Mouse (Mus musculus): ENCODE measurements around the gene Dnajc14. TPM values are rescaled to one million over a fixed set of nuclear protein-coding genes. Genes with fewer than 3 reads are reported as not detected.

Dnajc14 gene
- polyA plus RNA-seq (2012; rRNA removed): 18.3 and 21.4 TPM in 2 replicates

DNA sequence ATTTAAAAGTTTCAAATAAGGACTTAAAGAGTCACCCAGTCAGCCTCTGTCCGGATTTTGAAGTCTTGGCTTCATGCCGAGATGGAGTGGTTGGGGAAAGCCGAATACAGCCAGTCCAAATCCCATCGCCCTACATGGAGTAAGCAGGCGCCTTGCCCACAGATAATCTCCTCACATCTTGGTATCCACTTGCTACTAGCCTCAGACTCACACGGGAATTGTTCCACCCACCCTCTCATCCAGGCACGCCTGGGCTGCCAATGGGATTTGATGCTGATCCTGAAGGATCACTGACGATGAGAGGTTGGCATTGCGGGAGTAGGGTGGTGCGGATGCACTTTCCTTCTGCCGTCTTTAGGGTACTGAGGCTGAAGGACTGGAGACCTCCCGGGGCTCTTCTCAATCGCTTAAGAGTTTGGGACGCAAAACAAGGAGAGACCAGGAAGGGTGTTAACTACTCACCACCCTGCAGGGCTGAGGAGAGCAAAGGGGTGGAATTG lies at the start of gene Dnajc14:
Dnajc14 (plus strand) TSS at position 292 of the 500 bp plus-strand sequence.
- no peak for DNase-seq (ENCODE audit: low read depth)

DNA sequence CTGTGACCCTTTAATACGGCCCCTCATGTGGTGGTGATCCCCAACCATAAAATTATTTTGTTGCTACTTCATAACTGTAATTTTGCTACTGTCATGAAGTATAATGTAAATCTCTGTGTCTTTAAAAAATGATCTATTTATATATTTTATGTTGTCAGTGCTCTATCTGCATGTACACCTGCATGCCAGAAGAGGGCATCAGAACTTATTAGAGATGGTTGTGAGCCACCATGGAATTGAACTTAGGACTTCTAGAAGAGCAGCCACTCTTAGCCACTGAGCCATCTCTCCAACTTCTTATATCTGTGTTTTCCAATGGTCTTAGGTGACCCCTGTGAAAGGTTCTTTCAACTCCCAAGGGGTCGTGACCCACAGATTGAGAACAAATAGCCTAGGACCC lies 31.0 kb upstream of the Dnajc14 start:
- DNase-seq (ENCODE audit: low read depth): no peak

DNA sequence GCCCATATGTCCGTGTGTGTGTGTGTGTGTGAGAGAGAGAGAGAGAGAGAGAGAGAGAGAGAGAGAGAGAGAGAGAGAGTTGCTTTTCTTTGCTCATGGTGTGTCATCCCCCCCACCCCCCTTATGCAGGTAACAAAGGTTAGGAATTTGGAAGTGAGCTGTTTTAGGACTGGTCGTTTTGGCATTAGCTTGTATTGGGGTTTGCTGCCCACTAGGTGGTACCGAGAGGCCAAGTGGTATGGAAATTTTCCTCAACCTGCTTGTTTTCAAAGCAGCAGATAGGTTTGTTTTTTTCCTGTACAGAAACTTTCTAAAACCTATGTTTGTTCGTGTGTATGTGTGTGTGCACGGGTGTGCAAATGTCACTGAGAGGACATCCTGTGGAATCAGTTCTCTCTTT lies 30.2 kb upstream of the Dnajc14 start:
- no peak for DNase-seq (ENCODE audit: low read depth)

DNA sequence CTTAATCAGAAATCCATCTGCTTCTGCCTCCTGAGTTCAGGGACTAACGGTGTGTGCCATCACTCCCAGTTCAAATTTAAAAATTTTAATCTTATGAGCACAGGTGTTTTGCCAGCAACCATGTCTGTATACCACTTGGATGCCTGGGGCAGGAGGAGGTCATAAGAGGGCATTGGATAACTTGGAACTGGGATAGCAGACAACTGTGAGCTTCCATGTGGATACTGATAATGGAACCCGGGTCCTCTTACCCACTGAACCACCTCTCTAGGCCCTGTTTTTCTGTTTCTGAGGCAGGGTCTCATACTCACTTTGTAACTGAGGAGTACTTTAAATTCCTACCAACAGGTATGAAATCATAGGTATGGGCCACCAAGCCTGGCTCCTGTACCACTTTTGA lies 25.4 kb upstream of the Dnajc14 start:
- DNase-seq (ENCODE audit: low read depth): no peak

DNA sequence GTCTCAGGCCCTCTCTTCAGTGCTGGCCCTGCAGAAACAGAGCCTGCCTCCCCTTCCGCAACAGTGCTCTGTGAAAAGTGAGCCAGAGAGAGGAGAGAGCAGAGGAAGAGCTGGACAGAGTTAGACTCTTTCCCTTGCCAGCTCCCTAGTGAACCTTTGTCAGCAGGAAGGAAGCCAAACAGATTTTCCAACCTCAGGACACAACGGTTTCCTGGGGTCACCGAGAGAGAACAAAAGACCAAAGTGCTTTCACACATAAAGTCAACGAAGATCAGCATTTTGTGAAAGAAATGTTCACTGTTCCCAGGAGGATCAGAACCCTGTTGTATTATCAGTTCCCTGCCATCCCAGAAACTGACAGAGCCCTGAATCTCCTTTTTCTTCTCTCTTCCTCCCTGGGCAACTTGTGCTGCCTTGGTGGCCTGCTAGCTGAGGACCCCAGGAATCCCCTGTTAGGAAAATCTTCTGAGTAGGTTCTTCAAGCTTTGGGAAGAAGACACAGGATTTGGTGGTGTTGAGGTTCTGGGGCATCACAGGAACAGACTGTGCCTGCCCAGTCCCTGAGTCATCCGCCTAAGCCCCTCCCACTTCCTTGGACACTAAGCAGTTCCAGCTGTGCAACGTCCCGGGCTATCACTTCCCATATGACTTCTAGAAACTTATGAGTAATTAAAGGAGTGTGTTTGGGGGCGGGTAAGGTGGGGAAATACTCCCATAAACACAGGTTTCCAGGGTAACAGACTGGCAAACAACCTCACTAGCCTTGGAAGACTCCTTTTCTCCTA lies 24.7 kb upstream of the Dnajc14 start:
- DNase-seq (ENCODE audit: low read depth): no peak

DNA sequence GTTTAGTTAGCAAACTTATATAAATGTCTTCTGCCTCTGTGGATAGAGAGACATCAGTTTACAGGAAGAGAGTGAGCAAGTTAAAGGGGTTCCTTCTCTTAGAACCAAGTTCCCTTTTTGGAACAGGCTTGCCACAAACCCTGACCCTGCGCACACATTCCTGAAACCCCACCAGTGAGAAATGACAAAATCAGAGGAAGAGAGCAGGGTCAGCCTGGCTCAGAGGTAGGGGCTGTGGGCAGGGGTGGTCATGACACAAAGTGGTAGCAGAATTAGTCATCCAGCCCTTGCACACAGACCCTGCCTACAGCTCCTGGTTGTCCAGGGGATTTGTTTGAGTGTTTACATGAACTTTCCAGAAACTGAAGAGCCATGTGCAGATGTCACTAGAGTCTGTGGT lies 23.7 kb upstream of the Dnajc14 start:
- DNase-seq (ENCODE audit: low read depth): no peak

DNA sequence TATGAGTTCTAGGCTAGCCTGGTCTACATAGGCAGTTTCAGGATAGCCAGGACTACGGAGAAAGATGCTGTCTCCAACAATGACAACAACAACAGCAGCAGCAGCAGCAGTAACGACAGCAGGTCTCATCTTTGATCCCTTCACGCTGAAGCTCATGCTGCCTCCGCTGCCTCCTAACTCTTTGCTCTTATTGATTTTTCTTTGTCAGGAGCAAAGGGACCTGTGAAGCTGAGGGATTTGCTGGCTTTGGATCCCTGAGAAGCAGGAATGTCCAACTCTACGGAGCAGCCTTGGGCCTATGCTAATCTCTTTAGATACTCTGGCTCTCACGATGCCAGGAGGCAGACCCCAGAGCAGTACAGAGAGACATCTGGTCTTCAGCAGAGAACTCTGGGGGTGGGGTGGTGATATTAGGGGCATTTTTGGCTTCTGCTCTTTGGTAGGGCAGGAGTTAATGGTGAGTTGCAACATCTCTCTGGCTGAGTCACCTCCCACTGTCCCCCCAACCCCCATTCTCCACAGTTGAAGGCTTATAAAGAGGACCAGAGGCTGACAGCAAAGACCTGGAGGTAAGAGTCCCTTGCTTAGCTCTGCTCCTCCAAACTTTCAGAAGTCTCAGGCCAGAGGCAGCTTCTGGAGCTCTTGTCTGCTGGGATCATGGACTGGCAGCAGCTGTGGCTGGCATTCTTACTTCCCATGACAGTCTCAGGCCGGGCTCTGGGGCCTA lies 13.3 kb upstream of the Dnajc14 start, which contains the start of gene Mmp19:
Mmp19 (plus strand) TSS at position 513 of the 727 bp plus-strand sequence.
- DNase-seq (ENCODE audit: low read depth): no peak

DNA sequence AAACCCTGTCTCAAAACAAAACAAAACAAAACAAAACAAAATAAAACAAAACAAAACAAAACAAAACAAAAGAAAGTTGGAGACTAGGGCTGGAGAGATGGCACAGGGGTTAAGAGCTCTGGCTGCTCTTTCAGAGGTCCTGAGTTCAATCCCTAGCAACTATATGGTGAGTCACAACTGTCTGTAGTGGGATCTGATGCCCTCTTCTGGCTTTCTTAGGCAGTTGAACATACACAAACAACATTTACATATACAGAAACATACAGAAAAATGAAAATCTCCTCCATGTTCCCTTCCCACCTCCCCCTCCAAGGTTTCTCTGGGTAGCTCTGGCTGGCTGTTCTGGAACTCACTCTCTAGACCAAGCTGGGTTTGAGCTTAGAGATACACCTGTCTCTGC lies 11.8 kb upstream of the Dnajc14 start:
- DNase-seq (ENCODE audit: low read depth): no peak

DNA sequence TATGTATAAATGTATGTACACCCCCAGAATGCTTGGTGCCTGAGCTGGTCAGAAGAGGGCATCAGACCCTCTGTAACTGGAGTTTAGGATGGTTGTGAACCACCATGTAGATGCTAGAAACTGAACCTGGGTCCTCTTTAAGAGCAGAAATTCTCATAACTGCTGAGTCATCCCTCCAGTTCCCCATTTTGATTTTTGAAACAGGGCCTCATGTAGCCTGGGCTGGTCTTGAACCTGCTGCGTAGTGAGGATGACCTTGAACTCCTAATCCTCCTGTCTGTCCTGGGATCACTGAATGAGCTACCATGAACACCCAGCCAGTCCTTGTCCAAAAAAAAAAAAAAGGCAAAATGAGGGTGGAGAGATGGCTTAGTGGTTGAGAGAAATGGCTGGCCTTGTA lies 10.6 kb upstream of the Dnajc14 start:
- no peak for DNase-seq (ENCODE audit: low read depth)

DNA sequence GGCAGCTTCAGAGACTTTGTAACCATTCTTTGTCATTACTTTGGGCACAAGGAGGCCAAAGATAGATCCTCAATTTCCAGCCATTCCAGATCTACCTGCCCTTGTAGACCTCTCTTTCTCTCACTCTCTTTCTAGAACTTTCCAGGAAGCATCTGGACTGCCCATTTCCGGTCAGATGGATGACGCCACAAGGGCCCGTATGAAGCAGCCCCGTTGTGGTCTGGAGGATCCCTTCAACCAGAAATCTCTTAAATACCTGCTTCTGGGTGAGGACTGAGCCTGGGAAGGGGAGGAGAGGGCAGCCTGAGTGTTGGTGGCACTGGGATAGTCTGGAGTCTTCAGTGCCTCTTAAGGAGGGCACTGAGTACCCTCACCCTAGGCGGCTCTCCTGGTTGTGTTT lies 9.5 kb upstream of the Dnajc14 start:
- no peak for DNase-seq (ENCODE audit: low read depth)

DNA sequence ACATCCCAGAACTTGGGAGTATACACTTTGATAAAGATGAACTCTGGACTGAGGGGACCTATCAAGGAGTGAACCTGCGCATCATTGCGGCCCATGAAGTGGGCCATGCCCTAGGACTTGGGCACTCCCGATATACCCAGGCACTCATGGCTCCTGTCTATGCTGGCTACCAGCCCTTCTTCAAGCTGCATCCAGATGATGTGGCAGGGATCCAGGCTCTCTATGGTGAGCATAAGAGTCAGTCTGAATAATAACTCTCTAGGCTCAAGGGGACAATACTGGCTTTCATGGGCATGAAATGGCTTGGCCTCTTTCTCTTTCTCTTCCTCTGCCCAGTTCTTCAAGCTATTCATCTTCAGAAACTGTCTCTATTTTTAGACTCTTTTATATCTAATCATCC lies 8.3 kb upstream of the Dnajc14 start:
- DNase-seq (ENCODE audit: low read depth): no peak

DNA sequence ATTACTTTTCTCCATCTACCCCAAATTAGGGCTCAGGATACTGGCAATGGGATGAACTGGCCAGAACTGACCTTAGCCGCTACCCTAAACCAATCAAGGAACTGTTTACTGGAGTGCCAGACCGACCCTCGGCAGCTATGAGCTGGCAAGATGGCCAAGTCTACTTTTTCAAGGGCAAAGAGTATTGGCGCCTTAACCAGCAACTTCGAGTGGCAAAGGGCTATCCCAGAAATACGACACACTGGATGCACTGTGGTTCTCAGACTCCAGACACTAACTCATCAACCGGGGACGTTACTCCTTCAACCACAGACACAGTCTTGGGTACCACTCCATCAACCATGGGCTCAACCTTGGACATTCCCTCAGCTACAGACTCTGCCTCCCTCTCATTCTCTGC lies 5.2 kb upstream of the Dnajc14 start:
- no peak for DNase-seq (ENCODE audit: low read depth)

DNA sequence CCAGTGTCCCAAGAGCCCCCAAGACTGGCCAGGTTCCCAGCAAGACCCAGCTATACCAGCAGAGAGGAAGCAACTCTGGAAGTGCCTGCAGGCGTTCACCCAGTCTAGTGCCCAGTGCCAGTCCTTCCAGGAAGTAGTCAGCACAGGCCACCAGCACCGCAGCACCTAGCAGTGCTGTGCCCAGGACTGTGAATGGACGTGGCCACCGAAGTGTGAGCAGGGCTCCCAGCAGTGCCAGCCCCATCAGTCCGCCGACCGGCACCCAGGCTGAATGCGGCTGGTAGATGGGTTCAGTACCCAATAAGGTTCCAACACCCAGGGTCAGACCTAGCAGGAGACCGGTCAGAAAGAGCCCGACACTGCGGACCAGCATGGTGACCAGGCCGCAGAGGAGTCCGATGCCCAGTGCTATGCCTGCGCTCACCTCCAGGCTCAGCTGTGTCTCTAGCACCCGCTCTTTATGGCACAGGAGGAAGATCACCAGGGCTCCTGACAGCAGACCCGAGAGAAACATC lies 1.8 kb upstream of the Dnajc14 start:
- no peak for DNase-seq (ENCODE audit: low read depth)

DNA sequence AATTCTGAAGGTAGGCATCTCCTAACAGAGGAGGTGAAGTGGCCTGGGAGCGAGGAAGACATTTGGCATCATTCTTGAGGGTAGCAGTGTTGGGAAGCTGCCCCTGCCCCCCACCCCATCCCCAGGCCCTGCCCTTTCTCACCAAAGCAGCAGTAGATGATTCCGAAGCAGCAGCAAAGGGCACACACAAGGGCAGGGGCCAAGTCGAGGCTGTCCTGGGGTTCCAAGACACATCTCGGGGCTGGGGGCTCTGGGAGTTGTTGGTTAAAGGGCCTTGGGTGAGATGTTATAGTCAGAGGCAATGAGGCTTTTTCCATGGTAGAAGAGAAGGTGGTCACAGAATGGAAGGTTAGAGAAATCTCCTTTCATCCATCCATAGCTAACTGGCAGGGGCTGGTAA lies 906 bp upstream of the Dnajc14 start:
- DNase-seq (ENCODE audit: low read depth): no peak

DNA sequence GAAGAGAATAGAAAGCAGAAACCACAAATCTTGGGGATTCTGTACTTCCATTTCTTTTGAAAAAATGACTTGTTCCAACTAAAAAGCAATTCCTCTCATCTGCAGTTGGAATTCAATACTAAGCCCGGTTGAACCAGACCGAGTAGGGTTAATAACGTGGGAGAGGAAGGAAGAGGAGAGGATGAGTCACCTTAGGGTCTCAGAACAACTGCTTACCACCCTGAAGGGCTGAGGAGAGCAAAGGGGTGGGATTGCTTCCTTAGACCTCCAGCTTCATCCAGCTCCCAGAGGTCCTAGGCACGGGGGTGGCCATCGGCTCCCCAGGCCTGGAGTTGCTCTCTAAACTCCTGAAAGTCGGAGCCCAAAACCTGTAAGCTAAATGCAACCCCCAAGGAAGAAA lies 501 bp upstream of the Dnajc14 start:
- no peak for DNase-seq (ENCODE audit: low read depth)

DNA sequence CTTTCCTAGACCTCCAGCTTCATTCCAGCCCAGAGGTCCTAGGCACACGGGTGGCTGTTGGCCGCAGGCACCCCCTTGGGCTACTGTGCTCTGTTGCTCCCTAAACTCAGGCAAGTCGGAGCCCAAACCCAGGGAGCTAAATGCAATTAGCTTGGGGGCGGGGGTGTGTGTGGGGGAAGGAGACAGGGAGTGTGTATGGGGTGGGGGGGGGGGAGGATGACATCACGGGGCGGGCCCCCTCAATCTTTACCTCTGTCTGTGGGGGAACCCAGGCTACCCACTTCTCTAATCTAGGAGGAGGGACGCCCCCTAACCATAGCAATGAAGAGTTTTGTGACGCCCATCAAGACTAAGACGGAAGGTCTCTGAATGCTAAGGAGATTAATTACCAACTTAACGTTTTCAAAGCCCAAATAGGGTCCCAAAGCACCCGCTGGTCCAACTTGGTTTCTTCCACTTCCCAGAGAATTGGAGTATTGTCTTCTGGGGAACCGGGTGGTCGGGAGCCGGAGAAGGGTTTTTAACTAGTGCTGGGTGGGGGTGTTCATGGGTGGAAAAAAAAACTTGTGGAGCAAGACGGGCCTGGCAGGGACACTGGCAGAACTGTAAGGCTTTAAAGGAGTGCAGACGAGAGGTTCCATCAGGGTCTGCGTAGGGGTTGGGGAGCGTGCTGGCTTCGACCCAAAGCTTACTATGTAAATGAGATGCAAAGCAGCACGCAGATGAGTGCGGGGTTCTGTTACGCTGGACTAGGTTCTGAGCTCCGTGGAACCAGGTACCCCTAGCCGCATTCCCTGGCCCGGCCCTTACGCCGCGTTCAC lies 619 bp downstream of the Dnajc14 start, which contains the start of gene Tmem198b:
Tmem198b (minus strand) TSS at position 100 of the 821 bp plus-strand sequence.
- no peak for DNase-seq (ENCODE audit: low read depth)

DNA sequence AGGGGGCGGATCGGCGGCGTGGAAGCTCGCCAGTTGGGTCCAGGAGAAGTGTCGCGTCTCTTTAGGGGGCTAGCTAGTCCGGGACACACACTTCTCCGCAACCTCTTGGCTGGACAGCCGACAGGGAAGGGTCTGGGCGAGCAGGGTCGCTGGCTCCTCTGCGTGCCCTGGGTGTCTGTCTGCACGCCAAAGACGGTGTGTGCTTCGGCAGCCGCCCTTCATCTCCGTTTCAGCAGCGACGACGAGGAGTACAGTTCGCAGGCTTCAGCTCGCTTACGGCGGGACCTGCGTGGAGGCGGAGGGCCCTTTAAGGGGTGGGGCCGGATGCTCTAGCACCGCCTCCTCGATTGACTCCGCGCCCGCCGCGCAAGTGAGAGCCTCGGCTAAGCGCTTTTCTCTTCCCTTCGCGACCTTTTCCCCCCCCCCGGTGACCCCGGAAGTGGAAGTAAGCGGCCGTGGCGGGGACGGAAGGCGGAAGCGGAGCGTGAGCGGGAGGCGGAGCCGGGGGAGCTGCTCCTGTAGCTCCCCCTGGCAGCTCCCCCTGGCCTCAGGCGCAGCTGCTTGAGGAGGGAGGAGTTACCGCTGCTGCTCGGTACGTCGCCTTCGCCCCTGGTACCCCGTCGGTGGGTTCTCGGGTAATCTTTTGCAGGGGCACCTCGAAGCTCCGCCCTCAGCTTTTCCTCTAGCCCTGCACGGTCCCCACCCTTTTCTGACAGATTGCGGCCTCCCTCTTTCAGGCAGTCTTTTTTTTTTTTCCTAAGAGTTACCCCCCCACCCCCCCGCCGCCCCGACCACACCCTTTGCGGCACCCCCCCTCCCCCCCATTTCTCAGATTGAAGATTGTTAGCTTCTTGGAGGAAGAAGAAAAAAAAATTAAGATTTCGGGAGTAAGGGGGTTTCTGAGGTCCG lies 1.5 kb downstream of the Dnajc14 start:
- no peak for DNase-seq (ENCODE audit: low read depth)

DNA sequence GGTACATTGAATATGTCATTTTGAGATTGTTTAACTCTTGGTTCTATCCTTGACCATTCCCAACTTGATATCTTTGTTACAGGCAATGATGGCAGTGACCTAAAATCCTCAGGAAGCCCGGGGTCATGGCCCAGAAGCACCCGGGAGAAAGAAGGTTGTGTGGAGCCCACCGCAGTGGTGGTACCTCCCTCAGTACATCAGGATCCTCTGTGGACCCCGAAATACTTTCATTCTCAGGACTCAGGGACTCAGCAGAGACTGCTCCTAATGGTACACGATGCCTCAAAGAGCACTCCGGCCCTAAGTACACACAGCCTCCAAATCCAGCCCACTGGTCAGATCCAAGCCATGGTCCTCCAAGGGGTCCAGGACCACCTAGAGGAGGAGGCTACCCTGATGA lies 2.2 kb downstream of the Dnajc14 start:
- no peak for DNase-seq (ENCODE audit: low read depth)

DNA sequence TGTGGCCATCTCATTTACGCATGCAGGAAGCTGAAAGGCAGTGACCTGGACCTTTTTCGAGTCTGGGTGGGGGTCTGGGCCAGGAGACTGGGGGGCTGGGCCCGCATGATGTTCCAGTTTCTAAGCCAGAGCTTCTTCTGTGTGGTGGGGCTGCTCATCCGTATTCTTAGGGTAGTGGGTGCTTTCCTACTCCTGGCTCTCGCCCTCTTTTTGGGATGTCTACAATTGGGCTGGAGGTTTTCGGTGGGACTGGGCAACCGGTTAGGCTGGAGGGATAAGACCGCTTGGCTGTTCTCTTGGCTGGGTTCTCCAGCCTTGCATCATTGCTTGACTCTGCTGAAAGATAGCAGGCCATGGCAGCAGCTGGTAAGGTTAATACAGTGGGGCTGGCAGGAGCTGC lies 3.2 kb downstream of the Dnajc14 start:
- no peak for DNase-seq (ENCODE audit: low read depth)

DNA sequence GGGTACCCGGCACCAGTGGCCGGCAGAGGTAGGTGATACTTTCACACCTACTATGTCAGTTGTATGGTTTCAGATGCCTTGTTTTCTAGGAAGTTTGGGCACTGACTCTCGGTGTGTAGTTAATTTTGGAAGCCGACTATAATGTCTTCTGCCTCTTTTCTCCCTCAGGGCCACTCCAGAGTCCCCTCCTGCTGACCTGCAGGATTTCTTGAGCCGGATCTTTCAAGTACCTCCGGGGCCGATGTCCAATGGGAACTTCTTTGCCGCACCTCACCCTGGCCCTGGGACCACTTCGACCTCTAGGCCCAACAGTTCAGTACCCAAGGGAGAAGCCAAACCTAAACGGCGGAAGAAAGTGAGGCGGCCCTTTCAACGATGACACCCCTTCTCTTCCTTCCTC lies 13.2 kb downstream of the Dnajc14 start, which contains the start of gene Sarnp:
Sarnp (plus strand) TSS at position 301 of the 400 bp plus-strand sequence.
- DNase-seq (ENCODE audit: low read depth): no peak

DNA sequence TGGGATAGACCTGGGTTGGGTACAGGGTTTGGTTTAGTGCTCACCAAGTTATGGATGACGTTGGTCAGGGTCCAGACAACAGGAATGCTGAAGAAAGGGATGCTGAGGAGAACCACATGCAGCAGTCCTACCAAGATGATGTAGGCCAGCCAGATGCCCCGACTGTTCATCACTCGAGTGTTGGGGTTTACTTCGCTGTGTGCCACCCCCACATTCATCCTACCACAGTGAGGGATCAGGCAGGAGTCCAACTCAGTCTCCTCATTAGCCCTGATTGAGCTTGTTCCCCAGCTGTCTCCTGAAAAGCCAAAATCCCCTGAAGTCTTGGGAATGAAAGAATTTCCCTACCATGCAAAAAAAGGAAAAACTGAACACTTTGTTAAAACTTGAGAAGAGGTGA lies 16.4 kb downstream of the Dnajc14 start:
- no peak for DNase-seq (ENCODE audit: low read depth)
